Mouse (Mus musculus): ENCODE results near the gene Endou. TPM values are rescaled to one million over a fixed set of nuclear protein-coding genes. Genes with fewer than 3 reads are reported as not detected.

The Endou gene
- polyA plus RNA-seq (2014; fragmentation: Nextera tagmentation; extraction: Ambion mirVana) = 0.14 TPM in 1 of 2 replicates, not detected in the other

- ATAC-seq (ENCODE audit: low FRiP score, low TSS enrichment) = no peak
- Histone ChIP-seq H3K4me2 (ENCODE audit: low read length) (no peak within 1 kb of the TSS), H3K9ac (replicated peaks; ENCODE audit: low read length) (no peak within 1 kb of the TSS), H3K27ac (replicated peaks; ENCODE audit: low read depth, low read length) (no peak within 1 kb of the TSS), H3K4me3 (replicated peaks; ENCODE audit: low read depth, low read length) (no peak within 1 kb of the TSS), H3K27me3 (ENCODE audit: control insufficient read depth, insufficient read depth, low read length) (no peaks in the 10 kb centered on the region), H3K9me3 (ENCODE audit: control insufficient read depth, low read length) (no peaks in the 10 kb centered on the region), H3K4me1 (ENCODE audit: control insufficient read depth, insufficient read depth, low read length) (no peaks in the 10 kb centered on the region), H3K36me3 (ENCODE audit: control insufficient read depth, insufficient read depth, low read length) (no peaks in the 10 kb centered on the region)
- WGBS = 90% methylated on average over 8 of the region's 8 CpGs
- no peak for DNase-seq
Observed at GRCm38 (mm10) chr15:97731111-97731510, at the start of gene Endou. Endou (minus strand) TSS chr15:97731339.

DNA sequence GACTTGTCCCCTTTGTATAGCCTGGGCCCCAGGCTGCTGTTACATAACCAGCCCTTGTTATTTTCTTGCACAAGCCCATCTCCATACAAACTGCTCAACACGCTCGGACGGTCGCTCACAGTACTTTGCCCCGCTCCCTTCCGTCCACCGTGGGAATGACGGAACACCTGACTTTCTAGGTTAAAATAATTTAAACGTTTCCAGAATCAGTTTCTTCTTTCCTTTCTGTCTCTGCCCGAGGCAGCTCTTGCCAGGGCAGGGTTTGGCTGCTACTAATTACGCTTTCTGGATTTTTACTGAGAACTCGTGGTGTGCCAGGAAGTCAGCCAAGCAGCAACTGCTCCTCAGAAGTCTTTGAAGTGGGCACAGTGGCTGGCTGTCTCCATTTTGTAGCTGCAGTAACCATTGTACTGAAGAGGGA, 49.5 kb upstream of the Endou start:
- DNase-seq = no peak
- Histone ChIP-seq H3K4me1 (ENCODE audit: control insufficient read depth, insufficient read depth, low read length) (peaks cover 11% of the 10 kb centered on the region), H3K27me3 (ENCODE audit: control insufficient read depth, insufficient read depth, low read length) (no peaks in the 10 kb centered on the region), H3K4me3 (replicated peaks; ENCODE audit: low read depth, low read length) (no peak overlapping the region), H3K36me3 (ENCODE audit: control insufficient read depth, insufficient read depth, low read length) (no peaks in the 10 kb centered on the region), H3K9me3 (ENCODE audit: control insufficient read depth, low read length) (no peaks in the 10 kb centered on the region), H3K27ac (replicated peaks; ENCODE audit: low read depth, low read length) (no peak overlapping the region), H3K4me2 (ENCODE audit: low read length) (no peak overlapping the region), H3K9ac (replicated peaks; ENCODE audit: low read length) (no peak overlapping the region)
- no peak for ATAC-seq (ENCODE audit: low FRiP score, low TSS enrichment)
- 64% methylated on average over 12 of the region's 12 CpGs for WGBS

GRCm38 (mm10) chr15:97779576-97779975, 48.4 kb upstream of the Endou start:
- 0 out of 2 replicates have a peak, but pooled peaks cover 3% of the 10 kb centered on the region for H3K27me3 ChIP-seq (ENCODE audit: control insufficient read depth, insufficient read depth, low read length)
- H3K27ac ChIP-seq (replicated peaks; ENCODE audit: low read depth, low read length) = no peak overlapping the region
- no peak overlapping the region for H3K9ac ChIP-seq (replicated peaks; ENCODE audit: low read length)
- no peak for DNase-seq
- H3K4me2 ChIP-seq (ENCODE audit: low read length) = no peak overlapping the region
- ATAC-seq (ENCODE audit: low FRiP score, low TSS enrichment) = no peak
- H3K4me3 ChIP-seq (replicated peaks; ENCODE audit: low read depth, low read length) = no peak overlapping the region
- 70% methylated on average over 1 of the region's 1 CpGs for WGBS
- H3K9me3 ChIP-seq (ENCODE audit: control insufficient read depth, low read length) = no peaks in the 10 kb centered on the region
- 0 out of 2 replicates have a peak, but pooled peaks cover 5% of the 10 kb centered on the region for H3K4me1 ChIP-seq (ENCODE audit: control insufficient read depth, insufficient read depth, low read length)
- H3K36me3 ChIP-seq (ENCODE audit: control insufficient read depth, insufficient read depth, low read length) = no peaks in the 10 kb centered on the region

- 71% methylated on average over 8 of the region's 8 CpGs for WGBS
- DNase-seq (no peak), ATAC-seq (ENCODE audit: low FRiP score, low TSS enrichment) (no peak)
- no peaks in the 10 kb centered on the region for H3K36me3 ChIP-seq (ENCODE audit: control insufficient read depth, insufficient read depth, low read length)
- H3K4me3 ChIP-seq (replicated peaks; ENCODE audit: low read depth, low read length) = no peak within 1 kb of the TSS
- H3K9ac ChIP-seq (replicated peaks; ENCODE audit: low read length) = no peak within 1 kb of the TSS
- 0 out of 2 replicates have a peak, but pooled peaks cover 3% of the 10 kb centered on the region for H3K27me3 ChIP-seq (ENCODE audit: control insufficient read depth, insufficient read depth, low read length)
- H3K27ac ChIP-seq (replicated peaks; ENCODE audit: low read depth, low read length) = no peak within 1 kb of the TSS
- no peaks in the 10 kb centered on the region for H3K9me3 ChIP-seq (ENCODE audit: control insufficient read depth, low read length)
- 0 out of 2 replicates have a peak, but pooled peaks cover 5% of the 10 kb centered on the region for H3K4me1 ChIP-seq (ENCODE audit: control insufficient read depth, insufficient read depth, low read length)
- H3K4me2 ChIP-seq (ENCODE audit: low read length) = no peak within 1 kb of the TSS
Observed at GRCm38 (mm10) chr15:97778311-97779098, 47.4 kb upstream of the Endou start, which contains the start of gene Slc48a1. Slc48a1 (plus strand) TSS chr15:97778520.

- Histone ChIP-seq H3K27me3 (ENCODE audit: control insufficient read depth, insufficient read depth, low read length) (0 out of 2 replicates have a peak, but pooled peaks cover 3% of the 10 kb centered on the region), H3K4me3 (replicated peaks; ENCODE audit: low read depth, low read length) (no peak overlapping the region), H3K9me3 (ENCODE audit: control insufficient read depth, low read length) (no peaks in the 10 kb centered on the region), H3K36me3 (ENCODE audit: control insufficient read depth, insufficient read depth, low read length) (no peaks in the 10 kb centered on the region), H3K4me1 (ENCODE audit: control insufficient read depth, insufficient read depth, low read length) (no peaks in the 10 kb centered on the region), H3K27ac (replicated peaks; ENCODE audit: low read depth, low read length) (no peak overlapping the region), H3K9ac (replicated peaks; ENCODE audit: low read length) (no peak overlapping the region), H3K4me2 (ENCODE audit: low read length) (no peak overlapping the region)
- no peak for ATAC-seq (ENCODE audit: low FRiP score, low TSS enrichment)
- WGBS = 87% methylated on average over 6 of the region's 6 CpGs
- DNase-seq = no peak
Observed at GRCm38 (mm10) chr15:97776919-97777318, 45.8 kb upstream of the Endou start.

GRCm38 (mm10) chr15:97776514-97776913, 45.4 kb upstream of the Endou start:
- Histone ChIP-seq H3K4me1 (ENCODE audit: control insufficient read depth, insufficient read depth, low read length) (no peaks in the 10 kb centered on the region), H3K9ac (replicated peaks; ENCODE audit: low read length) (no peak overlapping the region), H3K36me3 (ENCODE audit: control insufficient read depth, insufficient read depth, low read length) (no peaks in the 10 kb centered on the region), H3K9me3 (ENCODE audit: control insufficient read depth, low read length) (no peaks in the 10 kb centered on the region), H3K27me3 (ENCODE audit: control insufficient read depth, insufficient read depth, low read length) (0 out of 2 replicates have a peak, but pooled peaks cover 3% of the 10 kb centered on the region), H3K4me3 (replicated peaks; ENCODE audit: low read depth, low read length) (no peak overlapping the region), H3K27ac (replicated peaks; ENCODE audit: low read depth, low read length) (no peak overlapping the region), H3K4me2 (ENCODE audit: low read length) (no peak overlapping the region)
- DNase-seq = peak; percentile 75
- WGBS = 9% methylated on average over 8 of the region's 8 CpGs
- no peak for ATAC-seq (ENCODE audit: low FRiP score, low TSS enrichment)

- ATAC-seq (ENCODE audit: low FRiP score, low TSS enrichment) = no peak
- no peak for DNase-seq
- H3K4me2 ChIP-seq (ENCODE audit: low read length) = no peak overlapping the region
- 77% methylated on average over 5 of the region's 5 CpGs for WGBS
- no peaks in the 10 kb centered on the region for H3K9me3 ChIP-seq (ENCODE audit: control insufficient read depth, low read length)
- no peak overlapping the region for H3K27ac ChIP-seq (replicated peaks; ENCODE audit: low read depth, low read length)
- no peak overlapping the region for H3K9ac ChIP-seq (replicated peaks; ENCODE audit: low read length)
- peaks cover 3% of the 10 kb centered on the region; the same call in 1 of the 2 replicates for H3K27me3 ChIP-seq (ENCODE audit: control insufficient read depth, insufficient read depth, low read length)
- no peaks in the 10 kb centered on the region for H3K4me1 ChIP-seq (ENCODE audit: control insufficient read depth, insufficient read depth, low read length)
- no peak overlapping the region for H3K4me3 ChIP-seq (replicated peaks; ENCODE audit: low read depth, low read length)
- H3K36me3 ChIP-seq (ENCODE audit: control insufficient read depth, insufficient read depth, low read length) = no peaks in the 10 kb centered on the region
Observed at GRCm38 (mm10) chr15:97773961-97774370, 42.8 kb upstream of the Endou start.

DNA sequence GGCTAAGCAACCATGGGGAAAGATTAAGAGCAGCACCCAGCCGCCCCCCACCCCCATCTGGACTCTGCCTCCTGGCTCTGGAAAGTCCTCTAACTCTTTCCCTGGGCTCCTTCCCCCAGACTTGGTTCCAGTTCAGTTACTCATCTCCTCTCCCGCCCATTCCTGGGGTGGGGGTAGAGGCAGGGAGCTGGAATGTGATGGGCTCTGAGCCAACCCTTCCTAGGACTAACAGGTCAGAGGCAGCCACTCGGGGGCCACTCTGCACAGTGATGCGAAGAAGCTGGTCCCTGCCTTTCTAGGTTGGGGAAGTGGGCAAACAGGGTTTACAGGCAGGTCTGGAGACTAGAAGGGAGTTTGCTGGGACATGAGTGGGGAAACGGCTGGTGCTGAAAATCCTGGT, 42.0 kb upstream of the Endou start:
- peaks cover 4% of the 10 kb centered on the region for H3K4me1 ChIP-seq (ENCODE audit: control insufficient read depth, insufficient read depth, low read length)
- H3K9ac ChIP-seq (replicated peaks; ENCODE audit: low read length) = no peak overlapping the region
- 19% methylated on average over 5 of the region's 5 CpGs for WGBS
- H3K27ac ChIP-seq (replicated peaks; ENCODE audit: low read depth, low read length) = 0 out of 2 replicates have a peak overlapping the region, but pooled peaks have one; percentile 20
- H3K4me3 ChIP-seq (replicated peaks; ENCODE audit: low read depth, low read length) = no peak overlapping the region
- ATAC-seq (ENCODE audit: low FRiP score, low TSS enrichment) = no peak
- peaks cover 9% of the 10 kb centered on the region; the same call in 1 of the 2 replicates for H3K27me3 ChIP-seq (ENCODE audit: control insufficient read depth, insufficient read depth, low read length)
- no peak overlapping the region for H3K4me2 ChIP-seq (ENCODE audit: low read length)
- H3K36me3 ChIP-seq (ENCODE audit: control insufficient read depth, insufficient read depth, low read length) = no peaks in the 10 kb centered on the region
- no peaks in the 10 kb centered on the region for H3K9me3 ChIP-seq (ENCODE audit: control insufficient read depth, low read length)
- peak; percentile 42 for DNase-seq

DNA sequence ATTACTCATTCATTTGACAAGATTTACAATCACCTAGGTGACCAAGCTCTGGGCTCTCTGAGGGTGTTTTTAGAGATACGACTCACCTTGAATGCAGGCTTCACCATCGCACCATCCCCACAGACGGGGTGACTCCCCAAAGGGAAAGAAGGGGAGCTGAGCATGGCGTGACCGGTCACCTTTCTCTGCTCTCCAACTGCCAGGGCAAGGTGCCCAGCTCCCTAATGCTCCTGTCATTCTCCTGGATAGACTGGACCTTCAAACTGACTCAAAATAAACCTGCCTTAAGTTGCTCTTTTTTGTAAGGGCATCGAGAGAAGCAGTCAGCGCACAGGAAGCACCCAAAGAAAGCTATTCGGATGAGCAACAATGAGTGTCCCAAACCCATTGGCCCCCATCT, 39.1 kb upstream of the Endou start:
- Histone ChIP-seq H3K9me3 (ENCODE audit: control insufficient read depth, low read length) (no peaks in the 10 kb centered on the region), H3K9ac (replicated peaks; ENCODE audit: low read length) (no peak overlapping the region), H3K36me3 (ENCODE audit: control insufficient read depth, insufficient read depth, low read length) (no peaks in the 10 kb centered on the region), H3K4me3 (replicated peaks; ENCODE audit: low read depth, low read length) (no peak overlapping the region), H3K4me1 (ENCODE audit: control insufficient read depth, insufficient read depth, low read length) (peaks cover 27% of the 10 kb centered on the region), H3K4me2 (ENCODE audit: low read length) (no peak overlapping the region), H3K27ac (replicated peaks; ENCODE audit: low read depth, low read length) (no peak overlapping the region), H3K27me3 (ENCODE audit: control insufficient read depth, insufficient read depth, low read length) (peaks cover 11% of the 10 kb centered on the region; the same call in 1 of the 2 replicates)
- no peak for DNase-seq
- ATAC-seq (ENCODE audit: low FRiP score, low TSS enrichment) = no peak
- 76% methylated on average over 8 of the region's 8 CpGs for WGBS
